Mouse (Mus musculus) ES-E14 (cell line): ENCODE data around the gene Cxcr4.

Source experiments
- MAFK ChIP-seq: IDR thresholded peaks from 2 replicates; pipeline ENCODE4 v1.6.1; 2014; ENCODE audit warnings: mild to moderate bottlenecking, low read depth, low read length, inconsistent platforms; ENCODE audit not compliant: insufficient read depth
- ZC3H11A ChIP-seq: IDR thresholded peaks from 2 replicates; pipeline ENCODE4 v1.6.1; 2012; ENCODE audit warnings: low read depth, mild to moderate bottlenecking, inconsistent platforms, low read length, borderline replicate concordance

GRCm38 (mm10) chr1:128545672-128546071, 46.4 kb downstream of the Cxcr4 start:
- TF ChIP-seq MAFK (no peak), ZC3H11A (no peak)
